Mouse (Mus musculus) forebrain, embryonic 16.5 days (tissue): ENCODE measurements at regions not wholly inside any gene's neighbourhood (a gene's known extent, or its start where the extent isn't known, plus 50 kb on each side); places are given as distances from the start of the nearest gene placed in this dataset.
"Not testable (repeated sequence)": the region's sequence is repeated elsewhere in the genome, so short reads cannot be mapped to it uniquely, and the experiment has no call there.

Source experiments
- ATAC-seq: fragments of 200-750 bp; cut with Nextera tagmentation; 2 replicates; pipeline ENCODE4 v1.8.0; 2017; ENCODE audit warnings: mild to moderate bottlenecking, moderate library complexity
- H3K27ac ChIP-seq: fragments of 300-500 bp; sonication (generic); 2 replicates; pipeline ENCODE4 v1.5.1; 2014; ENCODE audit warnings: low read length, control low read depth
- H3K27me3 ChIP-seq: fragments of 300-500 bp; sonication (generic); replicated peaks from 2 replicates; pipeline ENCODE4 v1.6.1; 2014; ENCODE audit warnings: low read length; ENCODE audit not compliant: control insufficient read depth, insufficient read depth
- H3K36me3 ChIP-seq: fragments of 300-500 bp; sonication (generic); 2 replicates; pipeline ENCODE4 v1.6.1; 2014; ENCODE audit not compliant: control insufficient read depth, insufficient read depth
- H3K4me1 ChIP-seq: fragments of 300-500 bp; sonication (generic); replicated peaks from 2 replicates; pipeline ENCODE4 v1.6.1; 2014; ENCODE audit warnings: low read length; ENCODE audit not compliant: control insufficient read depth, insufficient read depth
- H3K4me2 ChIP-seq: fragments of 300-500 bp; sonication (generic); 2 replicates; pipeline ENCODE4 v1.6.1; 2014; ENCODE audit warnings: mild to moderate bottlenecking, low read length, control low read depth
- H3K4me3 ChIP-seq: fragments of 300-500 bp; sonication (generic); replicated peaks from 2 replicates; pipeline ENCODE4 v1.5.1; 2014; ENCODE audit warnings: mild to moderate bottlenecking, low read length, control low read depth
- H3K9ac ChIP-seq: fragments of 300-500 bp; sonication (generic); replicated peaks from 2 replicates; pipeline ENCODE4 v1.6.1; 2014; ENCODE audit warnings: low read depth, low read length, control low read depth
- H3K9me3 ChIP-seq: fragments of 300-500 bp; sonication (generic); 2 replicates; pipeline ENCODE4 v1.6.1; 2016; ENCODE audit warnings: low read length; ENCODE audit not compliant: control insufficient read depth
- WGBS: fragments of 180-500 bp; shearing (Covaris S2); extraction: QIAGEN DNeasy Blood & Tissue Kit; methylation state at CpG from one replicate; pipeline ENCODE4 v1.1.7; 2014; 5-methylcytosine and 5-hydroxymethylcytosine counted together

GRCm38 (mm10) chr6:133724627-133725026, 128.9 kb downstream of the Kap start:
- H3K36me3 ChIP-seq, H3K9ac ChIP-seq, H3K9me3 ChIP-seq, H3K4me3 ChIP-seq, H3K4me1 ChIP-seq, H3K27ac ChIP-seq, H3K4me2 ChIP-seq, H3K27me3 ChIP-seq, ATAC-seq: not testable (repeated sequence)
- WGBS: 66% methylated on average over 6 of the region's 6 CpGs

- not testable (repeated sequence) for ATAC-seq
Measured at GRCm38 (mm10) chr6:133706712-133707111, 146.8 kb downstream of the Kap start.

GRCm38 (mm10) chr6:133701625-133702024, 151.9 kb downstream of the Kap start:
- WGBS: 70% methylated on average over 2 of the region's 2 CpGs
- no peak overlapping the region for H3K4me3 ChIP-seq
- H3K9ac ChIP-seq: no peak overlapping the region

More at GRCm38 (mm10) chr6:133706712-133707111, 146.8 kb downstream of the Kap start:
- H3K27ac ChIP-seq, H3K27me3 ChIP-seq, H3K36me3 ChIP-seq, H3K4me3 ChIP-seq, H3K9ac ChIP-seq, H3K9me3 ChIP-seq, H3K4me1 ChIP-seq: not testable (repeated sequence)
- WGBS: under 1% methylated on average over 8 of the region's 8 CpGs
- peak overlapping the region; percentile 16; the same call in 1 of the 2 replicates for H3K4me2 ChIP-seq

More at GRCm38 (mm10) chr6:133701625-133702024, 151.9 kb downstream of the Kap start:
- no peaks in the 10 kb centered on the region for H3K36me3 ChIP-seq
- no peaks in the 10 kb centered on the region for H3K27me3 ChIP-seq
- no peak for ATAC-seq
- no peak overlapping the region for H3K4me2 ChIP-seq
- H3K27ac ChIP-seq: no peak overlapping the region
- no peaks in the 10 kb centered on the region for H3K4me1 ChIP-seq
- no peaks in the 10 kb centered on the region for H3K9me3 ChIP-seq
